Mouse (Mus musculus) c-Kit-positive CD71-positive TER-119-negative erythroid progenitor cells, embryonic 14.5 days (primary cell): Measurements from ENCODE around the gene Slc12a3.

ENCODE experiments used
- DNase-seq: peaks from one replicate; pipeline ENCODE4 v3.0.0-alpha.2; 2013; ENCODE audit warnings: low read depth

Slc12a3 gene

GRCm38 (mm10) chr8:94376176-94376575 lies 47.2 kb downstream of the Slc12a3 start:
- no peak for DNase-seq

- no peak for DNase-seq
Measured at GRCm38 (mm10) chr8:94376580-94376979, 47.6 kb downstream of the Slc12a3 start.

GRCm38 (mm10) chr8:94377031-94377430 lies 48.0 kb downstream of the Slc12a3 start:
- DNase-seq, result no peak

- no peak for DNase-seq
Measured at GRCm38 (mm10) chr8:94377714-94378205, 48.8 kb downstream of the Slc12a3 start.

- no peak for DNase-seq
Measured at GRCm38 (mm10) chr8:94378763-94379415, 49.9 kb downstream of the Slc12a3 start.

GRCm38 (mm10) chr8:94379686-94380085 lies 50.7 kb downstream of the Slc12a3 start:
- DNase-seq, result no peak

- DNase-seq, result no peak
Measured at GRCm38 (mm10) chr8:94384166-94384565, 55.2 kb downstream of the Slc12a3 start.

- DNase-seq, result no peak
Measured at GRCm38 (mm10) chr8:94385506-94386213, 56.7 kb downstream of the Slc12a3 start.

GRCm38 (mm10) chr8:94386214-94387026 lies 57.4 kb downstream of the Slc12a3 start, which contains the start of gene Herpud1:
Gene Herpud1 (plus strand): TSS chr8:94386438.
- DNase-seq, result peak; percentile 95

GRCm38 (mm10) chr8:94387027-94387684 lies 58.2 kb downstream of the Slc12a3 start:
- DNase-seq, result peak; percentile 74

- no peak for DNase-seq
Measured at GRCm38 (mm10) chr8:94387785-94388184, 58.8 kb downstream of the Slc12a3 start.

- DNase-seq, result no peak
Measured at GRCm38 (mm10) chr8:94389531-94389930, 60.5 kb downstream of the Slc12a3 start.

GRCm38 (mm10) chr8:94390429-94390828 lies 61.4 kb downstream of the Slc12a3 start:
- no peak for DNase-seq

GRCm38 (mm10) chr8:94390910-94391309 lies 61.9 kb downstream of the Slc12a3 start:
- no peak for DNase-seq

GRCm38 (mm10) chr8:94392147-94392546 lies 63.1 kb downstream of the Slc12a3 start:
- DNase-seq, result no peak

- no peak for DNase-seq
Measured at GRCm38 (mm10) chr8:94392648-94393047, 63.6 kb downstream of the Slc12a3 start.

GRCm38 (mm10) chr8:94395851-94396540 lies 67.0 kb downstream of the Slc12a3 start:
- DNase-seq, result no peak

GRCm38 (mm10) chr8:94396964-94397657 lies 68.1 kb downstream of the Slc12a3 start:
- DNase-seq, result no peak

GRCm38 (mm10) chr8:94398587-94398986 lies 69.6 kb downstream of the Slc12a3 start:
- DNase-seq, result no peak

GRCm38 (mm10) chr8:94399361-94399953 lies 70.5 kb downstream of the Slc12a3 start:
- no peak for DNase-seq
